Mouse (Mus musculus) limb, embryonic 14.5 days (tissue): ENCODE data around the gene Pkd1. TPM values are rescaled to one million over a fixed set of nuclear protein-coding genes. Genes with fewer than 3 reads are reported as not detected.

Experiments used
- ATAC-seq: fragments of 200-750 bp; cut with Nextera tagmentation; 2 replicates; pipeline ENCODE4 v1.8.0; 2017; ENCODE audit warnings: low read depth, moderate number of reproducible peaks, moderate TSS enrichment; ENCODE audit not compliant: low FRiP score
- DNase-seq: peaks from one replicate; pipeline ENCODE4 v3.0.0-alpha.2; 2015; ENCODE audit warnings: low spot score
- H3K27ac ChIP-seq: fragments of 300-500 bp; sonication (generic); replicated peaks from 2 replicates; pipeline ENCODE4 v1.5.1; 2014; ENCODE audit warnings: low read depth, mild to moderate bottlenecking, low read length, moderate library complexity, mixed read lengths
- H3K27me3 ChIP-seq: fragments of 300-500 bp; sonication (generic); 2 replicates; pipeline ENCODE4 v1.6.1; 2014; ENCODE audit warnings: low read length, mixed read lengths; ENCODE audit not compliant: control insufficient read depth, insufficient read depth
- H3K36me3 ChIP-seq: fragments of 300-500 bp; sonication (generic); 2 replicates; pipeline ENCODE4 v1.6.1; 2014; ENCODE audit warnings: mild to moderate bottlenecking, low read length, moderate library complexity, mixed read lengths; ENCODE audit not compliant: control insufficient read depth, insufficient read depth
- H3K4me1 ChIP-seq: fragments of 300-500 bp; sonication (generic); 2 replicates; pipeline ENCODE4 v1.6.1; 2014; ENCODE audit warnings: antibody characterized with exemption, low read length, mixed read lengths; ENCODE audit not compliant: control insufficient read depth, insufficient read depth
- H3K4me2 ChIP-seq: fragments of 300-500 bp; sonication (generic); replicated peaks from 2 replicates; pipeline ENCODE4 v1.6.1; 2014; ENCODE audit warnings: low read depth, mild to moderate bottlenecking, low read length, moderate library complexity; ENCODE audit not compliant: severe bottlenecking
- H3K4me3 ChIP-seq: fragments of 300-500 bp; sonication (generic); replicated peaks from 2 replicates; pipeline ENCODE4 v1.5.1; 2014; ENCODE audit warnings: low read length
- H3K9ac ChIP-seq: fragments of 300-500 bp; sonication (generic); 2 replicates; pipeline ENCODE4 v1.6.1; 2014; ENCODE audit warnings: mild to moderate bottlenecking, low read depth, low read length, moderate library complexity; ENCODE audit not compliant: severe bottlenecking
- H3K9me3 ChIP-seq: fragments of 300-500 bp; sonication (generic); 2 replicates; pipeline ENCODE4 v1.6.1; 2016; ENCODE audit warnings: low read length; ENCODE audit not compliant: control insufficient read depth
- POLR2A ChIP-seq: fragments of 200-500 bp; IDR thresholded peaks from 2 replicates; pipeline ENCODE4 v1.8.0; 2012; ENCODE audit warnings: inconsistent platforms, mild to moderate bottlenecking, moderate library complexity, borderline replicate concordance; ENCODE audit not compliant: insufficient read depth, insufficient read length; ENCODE audit errors: extremely low read depth
- WGBS: fragments of 180-500 bp; shearing (Covaris S2); extraction: QIAGEN DNeasy Blood & Tissue Kit; methylation state at CpG from one replicate; pipeline ENCODE4 v1.1.7; 2014; 5-methylcytosine and 5-hydroxymethylcytosine counted together
- polyA plus RNA-seq, 2 experiments: library from polyadenylated mRNA; depleted of rRNA in 1 of 2; stranded (reverse) in 1 of 2; unstranded in 1 of 2; fragments of >200 nt; fragmentation: Nextera tagmentation in 1 of 2; extraction: Ambion mirVana in 1 of 2; gene quantifications; 2 replicates each; pipeline versions ENCODE4 v1.2.1 to v1.2.3; 2012 to 2014

Pkd1 gene
- polyA plus RNA-seq, 2 experiments, result 50.5 to 73.6 TPM

GRCm38 (mm10) chr17:24534160-24534718 is 15.4 kb upstream of the Pkd1 start, which contains the start of gene Rab26:
TSS of gene Rab26 (minus strand) at chr17:24534210.
- Histone ChIP-seq H3K4me3 (peak within 1 kb of the TSS; percentile 33), H3K36me3 (peaks cover 19% of the 10 kb centered on the region), H3K27me3 (no peaks in the 10 kb centered on the region), H3K4me2 (peak within 1 kb of the TSS; percentile 69), H3K27ac (no peak within 1 kb of the TSS), H3K9ac (peak within 1 kb of the TSS; percentile 55), H3K4me1 (peaks cover 33% of the 10 kb centered on the region), H3K9me3 (no peaks in the 10 kb centered on the region)
- ATAC-seq (no peak), DNase-seq (no peak)
- WGBS, result 87% methylated on average over 8 of the region's 8 CpGs
- TF ChIP-seq POLR2A, result no peak

- Histone ChIP-seq H3K4me2 (no peak overlapping the region), H3K4me1 (peaks cover 25% of the 10 kb centered on the region), H3K27ac (no peak overlapping the region), H3K36me3 (peaks cover 9% of the 10 kb centered on the region; the same call in 1 of the 2 replicates), H3K9ac (no peak overlapping the region), H3K4me3 (no peak overlapping the region), H3K27me3 (no peaks in the 10 kb centered on the region), H3K9me3 (no peaks in the 10 kb centered on the region)
- DNase-seq, result no peak
- TF ChIP-seq POLR2A, result no peak
- no peak for ATAC-seq
- 39% methylated on average over 5 of the region's 5 CpGs for WGBS
These were observed 14.3 kb upstream of the Pkd1 start for GRCm38 (mm10) chr17:24535300-24535699.

- TF ChIP-seq POLR2A, result no peak
- H3K4me2 ChIP-seq, result no peak overlapping the region
- no peaks in the 10 kb centered on the region for H3K27me3 ChIP-seq
- H3K9me3 ChIP-seq, result no peaks in the 10 kb centered on the region
- H3K4me1 ChIP-seq, result peaks cover 13% of the 10 kb centered on the region
- ATAC-seq, result no peak
- no peaks in the 10 kb centered on the region for H3K36me3 ChIP-seq
- WGBS, result 26% methylated on average over 3 of the region's 3 CpGs
- no peak overlapping the region for H3K27ac ChIP-seq
- no peak for DNase-seq
- no peak overlapping the region for H3K9ac ChIP-seq
- H3K4me3 ChIP-seq, result no peak overlapping the region
These were observed 12.1 kb upstream of the Pkd1 start for GRCm38 (mm10) chr17:24537536-24537935.

- Histone ChIP-seq H3K4me3 (no peak overlapping the region), H3K9ac (no peak overlapping the region), H3K4me1 (0 out of 2 replicates have a peak, but pooled peaks cover 3% of the 10 kb centered on the region), H3K4me2 (no peak overlapping the region), H3K27me3 (no peaks in the 10 kb centered on the region), H3K36me3 (no peaks in the 10 kb centered on the region), H3K27ac (no peak overlapping the region), H3K9me3 (no peaks in the 10 kb centered on the region)
- TF ChIP-seq POLR2A, result no peak
- no peak for DNase-seq
- WGBS, result 69% methylated on average over 8 of the region's 8 CpGs
- ATAC-seq, result peak; percentile 24; the same call in 1 of the 2 replicates
These were observed 10.7 kb upstream of the Pkd1 start for GRCm38 (mm10) chr17:24538950-24539349.

- no peak overlapping the region for H3K27ac ChIP-seq
- no peaks in the 10 kb centered on the region for H3K36me3 ChIP-seq
- no peak overlapping the region for H3K9ac ChIP-seq
- ATAC-seq (peak; percentile 45; the same call in 1 of the 2 replicates), DNase-seq (peak; percentile 68)
- 12% methylated on average over 3 of the region's 3 CpGs for WGBS
- 0 out of 2 replicates have a peak, but pooled peaks cover 3% of the 10 kb centered on the region for H3K4me1 ChIP-seq
- TF ChIP-seq POLR2A, result no peak
- H3K9me3 ChIP-seq, result no peaks in the 10 kb centered on the region
- no peak overlapping the region for H3K4me3 ChIP-seq
- H3K4me2 ChIP-seq, result no peak overlapping the region
- no peaks in the 10 kb centered on the region for H3K27me3 ChIP-seq
These were observed 9.3 kb upstream of the Pkd1 start for GRCm38 (mm10) chr17:24540375-24540774.
